Mouse (Mus musculus) kidney, adult 2 months (tissue): ENCODE results near the gene Hipk2.

ENCODE experiments used
- CTCF ChIP-seq: fragments of 200-500 bp; conservative IDR thresholded peaks from 2 replicates; pipeline ENCODE4 v1.5.1; 2011; ENCODE audit warnings: low read depth, mild to moderate bottlenecking, control low read depth, low read length, moderate library complexity, mixed read lengths; ENCODE audit not compliant: insufficient read depth, insufficient read length
- POLR2A ChIP-seq: fragments of 200-500 bp; IDR thresholded peaks from one replicate; pipeline ENCODE4 v1.6.1; 2011; ENCODE audit warnings: low read depth, low read length, control low read depth

GRCm38 (mm10) chr6:38690615-38691014, 185.3 kb downstream of the Hipk2 start:
- TF ChIP-seq POLR2A = no peak
- no peak for TF ChIP-seq CTCF
